Mouse (Mus musculus) stomach, embryonic 16.5 days (tissue): ENCODE results near the gene Sox2. TPM values are rescaled to one million over a fixed set of nuclear protein-coding genes. Genes with fewer than 3 reads are reported as not detected.
A peak's percentile ranks its signal among the peaks of the same experiment; 100 is the strongest.

Source experiments
- ATAC-seq: fragments of 200-750 bp; cut with Nextera tagmentation; 2 replicates; pipeline ENCODE4 v1.8.0; 2017; ENCODE audit warnings: moderate number of reproducible peaks, moderate TSS enrichment; ENCODE audit not compliant: insufficient read depth, low FRiP score
- H3K27ac ChIP-seq: fragments of 300-500 bp; sonication (generic); 2 replicates; pipeline ENCODE4 v1.5.1; 2014; ENCODE audit warnings: low read length
- H3K27me3 ChIP-seq: fragments of 300-500 bp; sonication (generic); 2 replicates; pipeline ENCODE4 v1.6.1; 2014; ENCODE audit warnings: low read length, control low read depth, mixed read lengths; ENCODE audit not compliant: control insufficient read depth, insufficient read depth
- H3K36me3 ChIP-seq: fragments of 300-500 bp; sonication (generic); 2 replicates; pipeline ENCODE4 v1.6.1; 2014; ENCODE audit warnings: low read length; ENCODE audit not compliant: control insufficient read depth, insufficient read depth
- H3K4me1 ChIP-seq: fragments of 300-500 bp; sonication (generic); 2 replicates; pipeline ENCODE4 v1.6.1; 2014; ENCODE audit warnings: low read length, control low read depth, mixed read lengths; ENCODE audit not compliant: control insufficient read depth, insufficient read depth
- H3K4me2 ChIP-seq: fragments of 300-500 bp; sonication (generic); 2 replicates; pipeline ENCODE4 v1.6.1; 2014; ENCODE audit warnings: low read depth, low read length, mixed read lengths
- H3K4me3 ChIP-seq: fragments of 300-500 bp; sonication (generic); replicated peaks from 2 replicates; pipeline ENCODE4 v1.5.1; 2014; ENCODE audit warnings: mild to moderate bottlenecking, low read length
- H3K9ac ChIP-seq: fragments of 300-500 bp; sonication (generic); 2 replicates; pipeline ENCODE4 v1.6.1; 2014; ENCODE audit warnings: low read length
- H3K9me3 ChIP-seq: fragments of 300-500 bp; sonication (generic); replicated peaks from 2 replicates; pipeline ENCODE4 v1.6.1; 2016; ENCODE audit warnings: low read length, control low read depth; ENCODE audit not compliant: control insufficient read depth
- WGBS: fragments of 180-500 bp; shearing (Covaris S2); extraction: QIAGEN DNeasy Blood & Tissue Kit; methylation state at CpG from one replicate; pipeline ENCODE4 v1.1.7; 2014; 5-methylcytosine and 5-hydroxymethylcytosine counted together
- polyA plus RNA-seq: library from polyadenylated mRNA; unstranded; fragments of >200 nt; fragmentation: Nextera tagmentation; extraction: Ambion mirVana; gene quantifications from 2 replicates; pipeline ENCODE4 v1.2.1, GENCODE M21; 2015

Gene Sox2
- polyA plus RNA-seq, result 7.7 and 8.6 TPM in 2 replicates

- Histone ChIP-seq H3K27ac (peak within 1 kb of the TSS; percentile 95), H3K4me3 (peak within 1 kb of the TSS; percentile 54), H3K36me3 (no peaks in the 10 kb centered on the region), H3K27me3 (peaks cover 55% of the 10 kb centered on the region), H3K9me3 (no peaks in the 10 kb centered on the region), H3K4me1 (0 out of 2 replicates have a peak, but pooled peaks cover 10% of the 10 kb centered on the region), H3K4me2 (peak within 1 kb of the TSS; percentile 55), H3K9ac (peak within 1 kb of the TSS; percentile 83)
- peak; percentile 94 for ATAC-seq
- WGBS, result under 1% methylated on average over 86 of the region's 86 CpGs
These were observed at the start of gene Sox2 for GRCm38 (mm10) chr3:34649726-34650620. Sox2 (plus strand) TSS chr3:34650405.

- H3K36me3 ChIP-seq, result no peaks in the 10 kb centered on the region
- H3K4me3 ChIP-seq, result no peak overlapping the region
- H3K9me3 ChIP-seq, result no peaks in the 10 kb centered on the region
- no peak for ATAC-seq
- no peak overlapping the region for H3K4me2 ChIP-seq
- 49% methylated on average over 2 of the region's 2 CpGs for WGBS
- no peaks in the 10 kb centered on the region for H3K4me1 ChIP-seq
- H3K9ac ChIP-seq, result no peak overlapping the region
- H3K27me3 ChIP-seq, result no peaks in the 10 kb centered on the region
- no peak overlapping the region for H3K27ac ChIP-seq
These were observed 49.1 kb upstream of the Sox2 start for GRCm38 (mm10) chr3:34601116-34601515.

- Histone ChIP-seq H3K27me3 (no peaks in the 10 kb centered on the region), H3K9me3 (no peaks in the 10 kb centered on the region), H3K4me2 (no peak overlapping the region), H3K4me1 (no peaks in the 10 kb centered on the region), H3K4me3 (no peak overlapping the region), H3K27ac (no peak overlapping the region), H3K9ac (no peak overlapping the region), H3K36me3 (no peaks in the 10 kb centered on the region)
- ATAC-seq, result no peak
- 76% methylated on average over 7 of the region's 7 CpGs for WGBS
These were observed 36.1 kb upstream of the Sox2 start for GRCm38 (mm10) chr3:34614107-34614506.

GRCm38 (mm10) chr3:34615526-34615925 is 34.7 kb upstream of the Sox2 start:
- 62% methylated on average over 15 of the region's 15 CpGs for WGBS
- no peak for ATAC-seq
- Histone ChIP-seq H3K4me3 (no peak overlapping the region), H3K4me2 (no peak overlapping the region), H3K9ac (no peak overlapping the region), H3K36me3 (no peaks in the 10 kb centered on the region), H3K4me1 (no peaks in the 10 kb centered on the region), H3K9me3 (no peaks in the 10 kb centered on the region), H3K27me3 (no peaks in the 10 kb centered on the region), H3K27ac (no peak overlapping the region)

- WGBS, result 73% methylated on average over 7 of the region's 7 CpGs
- no peak for ATAC-seq
- no peak overlapping the region for H3K4me3 ChIP-seq
- no peak overlapping the region for H3K4me2 ChIP-seq
- H3K4me1 ChIP-seq, result no peaks in the 10 kb centered on the region
- no peak overlapping the region for H3K9ac ChIP-seq
- H3K27ac ChIP-seq, result no peak overlapping the region
- H3K9me3 ChIP-seq, result no peaks in the 10 kb centered on the region
- H3K27me3 ChIP-seq, result no peaks in the 10 kb centered on the region
- H3K36me3 ChIP-seq, result no peaks in the 10 kb centered on the region
These were observed 31.3 kb upstream of the Sox2 start for GRCm38 (mm10) chr3:34618934-34619333.

- no peak overlapping the region for H3K27ac ChIP-seq
- no peak for ATAC-seq
- H3K36me3 ChIP-seq, result no peaks in the 10 kb centered on the region
- H3K9me3 ChIP-seq, result no peaks in the 10 kb centered on the region
- H3K4me3 ChIP-seq, result no peak overlapping the region
- WGBS, result 73% methylated on average over 4 of the region's 4 CpGs
- H3K4me1 ChIP-seq, result no peaks in the 10 kb centered on the region
- H3K4me2 ChIP-seq, result no peak overlapping the region
- no peaks in the 10 kb centered on the region for H3K27me3 ChIP-seq
- no peak overlapping the region for H3K9ac ChIP-seq
These were observed 30.1 kb upstream of the Sox2 start for GRCm38 (mm10) chr3:34620121-34620520.

- Histone ChIP-seq H3K9ac (no peak overlapping the region), H3K9me3 (no peaks in the 10 kb centered on the region), H3K27ac (no peak overlapping the region), H3K4me3 (no peak overlapping the region), H3K36me3 (no peaks in the 10 kb centered on the region), H3K4me1 (no peaks in the 10 kb centered on the region), H3K27me3 (no peaks in the 10 kb centered on the region), H3K4me2 (no peak overlapping the region)
- WGBS, result 85% methylated on average over 16 of the region's 16 CpGs
- no peak for ATAC-seq
These were observed 25.4 kb upstream of the Sox2 start for GRCm38 (mm10) chr3:34624721-34625270.

GRCm38 (mm10) chr3:34626521-34626920 is 23.7 kb upstream of the Sox2 start:
- H3K27me3 ChIP-seq, result no peaks in the 10 kb centered on the region
- no peaks in the 10 kb centered on the region for H3K4me1 ChIP-seq
- no peaks in the 10 kb centered on the region for H3K9me3 ChIP-seq
- H3K9ac ChIP-seq, result no peak overlapping the region
- no peak overlapping the region for H3K27ac ChIP-seq
- no peaks in the 10 kb centered on the region for H3K36me3 ChIP-seq
- 68% methylated on average over 8 of the region's 8 CpGs for WGBS
- no peak overlapping the region for H3K4me2 ChIP-seq
- H3K4me3 ChIP-seq, result no peak overlapping the region
- no peak for ATAC-seq

GRCm38 (mm10) chr3:34630031-34630430 is 20.2 kb upstream of the Sox2 start:
- no peak for ATAC-seq

More at GRCm38 (mm10) chr3:34630031-34630430, 20.2 kb upstream of the Sox2 start:
- no peak overlapping the region for H3K9ac ChIP-seq
- WGBS, result 61% methylated on average over 8 of the region's 8 CpGs
- H3K36me3 ChIP-seq, result no peaks in the 10 kb centered on the region
- H3K27me3 ChIP-seq, result no peaks in the 10 kb centered on the region
- no peak overlapping the region for H3K4me2 ChIP-seq
- no peak overlapping the region for H3K27ac ChIP-seq
- no peaks in the 10 kb centered on the region for H3K9me3 ChIP-seq
- no peak overlapping the region for H3K4me3 ChIP-seq
- H3K4me1 ChIP-seq, result no peaks in the 10 kb centered on the region
